Mouse (Mus musculus) CD4-positive, CD25-positive, alpha-beta regulatory T cell, adult 4 months (primary cell): ENCODE data around the gene Zfp617. TPM values are rescaled to one million over a fixed set of nuclear protein-coding genes. Genes with fewer than 3 reads are reported as not detected.
A peak's percentile ranks its signal among the peaks of the same experiment; 100 is the strongest.
"Not testable (repeated sequence)": the region's sequence is repeated elsewhere in the genome, so short reads cannot be mapped to it uniquely, and the experiment has no call there.

Source experiments
- ATAC-seq: one replicate; pipeline ENCODE4 v1.8.0; 2017
- polyA plus RNA-seq, 2 experiments: library from polyadenylated mRNA; unstranded; fragments of 100-300 nt; shearing (Covaris generic); gene quantifications; one replicate each; pipeline ENCODE4 v1.2.1; 2017

The Zfp617 gene
- polyA plus RNA-seq, 2 experiments from 2014 or later: 19.4 to 25.4 TPM

DNA sequence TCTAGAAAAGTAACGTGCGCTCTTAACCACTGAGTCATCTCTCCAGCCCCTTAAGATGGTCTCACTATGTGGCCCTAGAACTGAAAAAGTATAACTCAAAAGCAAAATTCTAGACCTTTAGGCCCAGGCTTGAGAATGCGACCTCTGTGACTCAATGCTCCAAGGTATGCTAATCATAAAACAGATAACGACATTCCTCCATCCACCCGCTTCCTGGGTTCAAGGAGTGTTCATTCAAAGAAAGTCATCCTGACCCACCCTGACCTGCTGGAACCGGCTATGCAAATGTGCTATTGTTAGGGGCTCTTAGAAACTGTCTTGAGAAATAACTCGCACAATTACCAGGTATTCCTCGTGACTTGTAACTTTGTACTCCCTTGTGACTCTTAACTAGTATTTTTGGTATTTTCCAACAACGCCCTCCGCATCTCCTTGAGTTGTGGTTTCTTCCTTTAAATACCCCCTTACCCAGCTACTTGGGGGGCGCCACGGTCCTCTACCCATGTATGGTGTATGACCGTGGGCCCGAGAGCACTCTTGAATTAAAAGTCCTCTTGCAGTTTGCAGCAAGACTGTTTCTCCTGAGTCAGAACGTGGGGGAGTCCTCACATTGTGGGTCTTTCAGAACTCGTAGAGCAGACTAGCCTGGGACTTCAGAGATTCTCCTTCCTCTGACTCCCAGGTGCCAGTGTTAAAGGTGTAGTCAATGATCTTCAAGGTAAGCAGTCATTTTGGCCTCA is 44.7 kb downstream of the Zfp617 start:
- ATAC-seq: not testable (repeated sequence)

DNA sequence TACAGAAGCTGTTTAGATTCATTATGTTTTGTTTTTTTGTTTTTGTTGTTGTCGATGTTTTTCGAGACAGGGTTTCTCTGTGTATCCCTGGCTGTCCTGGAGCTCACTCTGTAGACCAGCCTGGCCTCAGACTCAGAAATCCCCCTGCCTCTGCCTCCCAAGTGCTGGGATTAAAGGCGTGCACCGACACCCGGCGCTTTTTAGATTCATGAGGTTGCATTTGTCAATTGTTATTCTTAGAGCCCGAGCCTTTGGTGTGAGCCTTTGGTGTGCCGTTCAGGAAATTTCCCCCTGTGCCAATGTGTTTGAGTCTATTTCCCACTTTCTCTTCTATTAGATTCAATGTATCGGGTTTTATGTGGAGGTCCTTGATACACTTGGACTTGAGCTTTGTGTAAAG is 46.2 kb downstream of the Zfp617 start:
- ATAC-seq: no peak

DNA sequence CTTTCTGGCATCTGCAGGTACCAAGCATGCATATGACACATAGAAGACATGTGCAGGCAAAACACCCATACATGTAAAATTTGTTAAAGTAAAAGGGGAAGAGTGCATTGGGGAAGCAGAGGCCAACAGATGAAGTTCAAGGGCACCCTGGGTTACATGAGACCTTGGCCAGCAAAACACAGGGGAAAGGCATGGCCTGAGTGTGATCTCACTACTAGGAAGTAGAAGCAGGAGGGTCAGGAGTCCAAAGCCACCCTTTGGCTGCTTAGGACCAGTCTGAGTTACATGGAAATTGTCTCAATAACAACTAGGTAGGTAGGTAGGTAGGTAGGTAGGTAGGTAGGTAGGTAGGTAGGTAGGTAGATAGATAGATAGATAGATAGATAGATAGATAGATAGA is 52.0 kb downstream of the Zfp617 start:
- no peak for ATAC-seq

DNA sequence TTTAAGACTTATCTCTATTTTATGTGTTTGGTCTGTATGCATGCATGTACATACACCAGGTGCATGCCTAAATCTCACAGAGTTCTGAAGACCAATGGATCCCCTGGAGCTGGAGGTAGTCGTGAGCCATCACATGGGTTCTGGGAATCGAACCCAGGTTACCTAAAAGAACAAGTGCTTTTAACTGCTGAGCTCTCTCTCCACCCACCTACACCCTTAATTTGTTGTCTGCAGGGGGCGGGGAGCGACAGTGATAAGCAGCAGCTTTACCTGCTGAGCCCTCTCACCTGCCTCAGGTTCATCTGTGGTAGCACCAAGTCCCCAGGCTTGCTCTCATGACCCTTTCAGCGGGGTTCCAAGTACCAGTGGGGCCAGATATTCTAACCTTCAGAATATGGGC is 53.4 kb downstream of the Zfp617 start:
- ATAC-seq: no peak

DNA sequence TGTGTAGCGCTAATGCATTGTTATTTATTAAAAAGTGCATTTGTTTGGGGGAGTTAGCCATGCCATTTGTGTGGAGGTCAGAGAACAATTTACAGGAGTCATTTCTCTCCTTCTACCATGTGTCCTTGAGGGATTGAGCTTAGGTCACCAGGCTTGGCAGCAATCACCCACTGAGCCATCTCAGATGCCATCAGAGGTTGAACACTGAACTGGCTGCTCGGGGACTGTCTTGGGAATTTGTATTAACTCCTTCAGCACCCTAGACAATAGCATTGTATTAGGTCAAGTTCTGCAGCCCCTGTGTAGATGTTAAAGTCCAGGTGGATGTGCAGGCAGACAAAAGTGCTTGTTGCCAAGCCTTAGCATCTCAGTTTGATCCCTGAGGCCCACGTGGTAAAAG is 55.6 kb downstream of the Zfp617 start:
- no peak for ATAC-seq

DNA sequence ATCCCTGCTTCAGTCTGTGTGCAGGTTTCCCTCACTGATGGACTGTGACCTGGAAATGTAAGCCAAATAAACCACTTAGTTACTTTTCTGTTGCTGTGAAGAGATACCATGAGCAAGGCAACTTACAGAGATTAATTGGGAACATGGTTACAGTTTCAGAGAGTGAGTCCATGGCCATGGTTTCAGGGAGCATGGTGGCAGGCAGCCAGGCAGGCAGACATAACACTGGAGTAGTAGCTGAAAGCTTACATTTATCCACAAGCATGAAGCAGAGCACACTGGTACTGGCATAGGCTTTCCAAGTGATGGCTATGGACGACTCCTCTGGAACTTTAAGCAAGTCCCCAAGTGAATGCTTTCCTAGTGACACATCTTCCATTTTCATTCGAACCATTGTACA is 56.7 kb downstream of the Zfp617 start:
- ATAC-seq: no peak

DNA sequence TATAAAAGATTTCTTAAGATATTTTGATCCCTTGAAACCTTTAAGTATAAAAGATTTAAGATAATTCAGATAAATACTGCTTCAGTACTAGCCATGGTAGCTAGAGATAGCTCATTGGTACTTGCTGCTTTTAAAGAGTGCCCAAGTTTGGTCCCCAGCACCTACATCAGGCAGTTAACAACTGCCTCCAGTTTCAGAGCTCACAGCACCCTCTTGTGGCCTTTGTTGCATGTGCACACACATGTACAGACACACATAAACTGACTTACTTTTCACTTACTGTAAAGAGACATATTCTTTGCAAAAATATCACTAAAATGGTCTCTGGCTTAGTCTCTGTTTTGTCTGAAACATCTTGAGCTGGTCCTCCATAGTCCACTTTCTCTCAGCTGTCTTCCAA is 58.0 kb downstream of the Zfp617 start:
- ATAC-seq: no peak

DNA sequence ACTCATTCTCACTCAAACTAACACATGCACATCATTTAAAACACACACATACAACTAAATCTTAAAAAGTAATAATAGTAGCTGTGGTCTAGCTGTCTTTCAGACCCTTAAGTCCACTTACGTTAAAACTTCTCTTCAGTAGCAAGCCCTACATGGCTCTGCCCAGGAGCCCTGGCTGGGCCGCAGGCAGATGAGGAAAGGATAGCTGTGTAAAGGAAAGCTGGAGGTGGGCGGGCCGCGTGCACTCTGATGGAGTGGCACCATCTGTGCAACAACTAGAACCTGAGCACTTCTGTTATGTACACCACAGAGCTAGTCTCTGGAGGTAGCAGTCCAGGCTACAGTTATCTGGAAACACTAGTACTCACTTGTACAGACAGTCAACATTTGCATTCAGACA is 58.8 kb downstream of the Zfp617 start:
- no peak for ATAC-seq

DNA sequence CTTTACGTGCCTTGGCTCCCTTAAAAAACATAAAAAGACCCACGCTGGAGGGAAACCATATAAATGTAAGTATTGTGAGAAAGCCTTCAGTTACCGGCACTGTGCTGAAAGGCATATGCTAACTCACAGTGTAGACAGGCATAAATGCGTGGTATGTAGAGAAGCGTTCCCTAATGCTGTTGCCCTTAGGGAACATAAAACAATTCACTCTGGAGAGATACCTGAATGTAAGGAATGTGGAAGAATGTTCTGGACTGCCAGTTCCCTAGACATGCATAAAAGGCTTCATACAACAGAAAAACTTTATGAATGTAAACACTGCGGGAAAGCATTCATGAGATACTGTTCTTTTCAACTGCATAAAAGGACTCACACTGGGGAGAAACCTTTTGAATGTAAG is 59.7 kb downstream of the Zfp617 start:
- ATAC-seq: no peak

DNA sequence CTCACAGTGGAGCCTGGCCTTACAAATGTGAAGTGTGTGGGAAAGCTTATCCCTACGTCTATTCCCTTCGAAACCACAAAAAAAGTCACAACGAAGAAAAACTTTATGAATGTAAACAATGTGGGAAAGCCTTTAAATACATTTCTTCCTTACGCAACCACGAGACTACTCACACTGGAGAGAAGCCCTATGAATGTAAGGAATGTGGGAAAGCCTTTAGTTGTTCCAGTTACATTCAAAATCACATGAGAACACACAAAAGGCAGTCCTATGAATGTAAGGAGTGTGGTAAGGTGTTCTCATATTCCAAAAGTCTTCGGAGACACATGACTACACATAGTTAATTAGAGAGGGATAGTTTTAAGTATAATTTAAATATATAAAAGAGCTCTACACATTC is 60.2 kb downstream of the Zfp617 start:
- no peak for ATAC-seq

DNA sequence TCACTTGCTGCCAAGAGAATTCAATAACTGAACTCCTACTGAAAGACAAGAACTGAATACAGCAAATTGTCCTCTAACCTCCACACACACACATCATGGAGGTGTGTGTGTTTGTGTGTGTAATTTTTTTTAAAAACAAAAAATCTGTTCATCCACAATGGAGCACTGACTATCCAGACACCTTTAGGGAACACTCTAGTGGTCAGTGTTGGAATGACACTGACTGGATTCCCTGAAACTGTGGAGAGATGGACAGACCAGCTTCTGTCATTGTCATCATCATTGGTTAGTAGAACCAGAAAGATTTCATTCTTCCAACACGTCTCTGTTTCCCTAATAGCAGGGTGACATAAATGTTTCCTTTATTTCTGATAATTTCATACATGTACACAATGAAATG is 63.5 kb downstream of the Zfp617 start:
- peak; percentile 37 for ATAC-seq

DNA sequence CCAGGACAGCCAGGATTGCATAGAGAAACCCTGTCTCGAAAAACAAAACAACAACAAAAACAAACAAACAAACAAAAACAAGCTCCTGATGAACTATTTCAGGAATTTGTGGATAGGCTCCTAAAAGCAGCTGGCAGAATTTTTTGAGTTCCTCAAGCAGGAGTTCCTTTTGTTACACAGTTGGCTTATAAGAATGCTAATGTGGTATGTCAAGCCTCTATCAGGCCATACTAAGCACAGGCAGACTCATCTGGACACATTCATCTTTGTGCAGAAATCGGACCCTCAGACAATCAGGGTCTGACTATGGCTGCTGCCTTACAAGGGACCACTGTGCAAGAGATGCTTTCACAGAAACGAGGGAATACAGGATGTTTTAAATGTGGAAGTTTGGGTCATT is 65.8 kb downstream of the Zfp617 start:
- no peak for ATAC-seq

DNA sequence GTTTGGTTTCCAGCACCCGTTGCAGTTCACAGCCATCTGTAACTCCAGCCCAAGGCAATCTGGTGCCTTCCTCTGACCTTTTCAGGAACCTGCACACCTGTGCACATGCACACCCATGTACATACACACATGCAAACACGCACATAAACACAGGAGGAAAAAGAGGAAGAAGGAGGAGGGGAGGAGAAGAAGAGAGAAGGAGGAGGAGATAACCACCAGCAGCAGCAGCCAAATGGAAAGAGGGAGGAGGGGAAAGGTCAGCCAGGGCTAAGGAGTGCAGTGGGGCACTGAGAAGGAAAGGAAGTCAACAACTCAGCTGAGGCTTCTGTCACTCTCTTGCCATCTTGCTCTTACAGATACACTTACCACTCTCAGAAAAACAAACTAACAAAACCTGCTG is 72.6 kb downstream of the Zfp617 start:
- ATAC-seq: no peak

DNA sequence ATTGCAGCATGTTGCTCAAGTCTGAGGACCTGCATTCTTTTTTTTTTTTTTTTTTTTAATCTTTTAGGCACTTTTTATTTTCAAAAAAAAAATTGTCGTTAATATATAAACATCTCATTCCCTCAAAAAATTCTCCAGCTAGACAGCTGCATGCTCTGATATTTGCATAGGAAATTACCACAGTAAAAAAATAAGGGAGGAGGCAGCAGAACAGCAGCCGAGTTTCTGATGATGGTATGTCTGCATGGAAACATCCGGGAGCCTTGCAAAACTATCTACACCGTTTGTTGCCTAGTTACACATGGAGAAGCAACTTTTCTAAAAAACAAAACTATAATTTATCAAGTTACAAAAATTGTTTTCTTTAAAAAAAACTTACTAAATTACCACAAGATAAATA is 73.0 kb downstream of the Zfp617 start:
- ATAC-seq: no peak

Other genes with a start within 250 kb of the Zfp617 start
- gene Unc13a, start 236.9 kb upstream of the Zfp617 start, polyA plus RNA-seq: under 1 TPM; 0.47 to 0.50 TPM
- 10 to 100 TPM; 21.2 TPM for gene Jak3, start 232.3 kb upstream of the Zfp617 start, polyA plus RNA-seq
- 10 to 100 TPM; 15.1 to 24.5 TPM for gene Insl3, start 219.4 kb upstream of the Zfp617 start, polyA plus RNA-seq
- gene B3gnt3, start 206.8 kb upstream of the Zfp617 start, polyA plus RNA-seq: 1 to 10 TPM; 3.4 to 6.5 TPM
- gene Fcho1, start 182.9 kb upstream of the Zfp617 start, polyA plus RNA-seq: 10 to 100 TPM; 40.4 to 46.7 TPM
- 1 to 10 TPM; 4.8 to 5.3 TPM for gene Zfp709, start 26.6 kb upstream of the Zfp617 start, polyA plus RNA-seq
- gene Zfp882, start within 50 bp of the Zfp617 start, polyA plus RNA-seq: 1 to 10 TPM; 8.2 to 9.4 TPM
- gene Zfp961, start 42.4 kb downstream of the Zfp617 start, polyA plus RNA-seq: 10 to 100 TPM; 24.5 to 27.3 TPM
- gene Cyp4f18, start 101.0 kb downstream of the Zfp617 start, polyA plus RNA-seq: 1 to 10 TPM in 1 of 2 experiments, under 1 TPM in 1; 0.38 to 6.6 TPM
- under 1 TPM; 0.22 to 0.52 TPM for gene Olfr372, start 132.6 kb downstream of the Zfp617 start, polyA plus RNA-seq
- under 1 TPM; 0.42 to 0.78 TPM for gene Olfr373, start 174.5 kb downstream of the Zfp617 start, polyA plus RNA-seq
- under 1 TPM in 1 of 2 experiments, not detected in 1; 0.17 TPM for gene Olfr374, start 198.4 kb downstream of the Zfp617 start, polyA plus RNA-seq
- 100 to 1,000 TPM; 231 to 239 TPM for gene Tpm4, start 226.3 kb downstream of the Zfp617 start, polyA plus RNA-seq